Mouse (Mus musculus): ENCODE measurements around the gene Fam208b. TPM values are rescaled to one million over a fixed set of nuclear protein-coding genes. Genes with fewer than 3 reads are reported as not detected.

The Fam208b gene
- polyA plus RNA-seq (2017; shearing (Covaris generic)): 10 to 100 TPM; 14.9 to 29.4 (median 24.8) TPM

DNA sequence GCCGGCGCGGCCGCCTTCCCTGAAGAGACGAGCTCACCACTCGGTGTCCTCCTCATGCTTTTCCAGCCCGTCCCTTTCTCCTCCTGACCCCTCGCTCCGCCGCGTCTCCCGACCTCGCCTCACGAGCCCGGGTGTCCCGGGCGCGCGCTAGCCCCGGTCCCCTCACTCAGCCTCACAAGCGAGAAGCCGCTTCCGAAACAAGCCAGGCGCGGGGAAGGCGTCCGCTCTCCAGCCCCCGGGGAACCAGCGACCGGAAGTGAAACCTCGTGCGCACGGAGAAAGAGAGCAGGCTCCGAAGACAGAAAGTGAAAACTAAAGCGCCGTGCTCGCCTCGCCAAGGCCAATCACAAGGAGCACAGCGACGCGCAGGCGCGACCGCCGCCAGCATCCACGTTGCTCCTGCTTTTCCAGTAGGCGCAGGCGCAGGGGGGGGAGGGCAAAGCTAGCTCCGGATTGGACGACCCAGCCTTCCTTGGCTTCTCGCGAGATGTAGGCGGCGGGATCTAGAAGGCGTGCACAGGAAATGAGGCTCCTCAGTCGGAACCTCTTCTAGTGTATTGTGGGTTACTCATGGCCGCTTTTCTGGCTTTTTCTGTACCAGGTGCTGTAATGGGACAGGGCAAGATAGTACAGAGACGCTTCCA, at the start of gene Fam208b:
TSS of gene Fam208b (minus strand) at position 314 of the 644 bp plus-strand sequence.
- peak; percentile 91 for ATAC-seq

GRCm38 (mm10) chr13:3659163-3660160, 48.6 kb upstream of the Fam208b start:
- no peak for ATAC-seq

- ATAC-seq: no peak
These were observed 43.5 kb upstream of the Fam208b start for GRCm38 (mm10) chr13:3654432-3654831.

DNA sequence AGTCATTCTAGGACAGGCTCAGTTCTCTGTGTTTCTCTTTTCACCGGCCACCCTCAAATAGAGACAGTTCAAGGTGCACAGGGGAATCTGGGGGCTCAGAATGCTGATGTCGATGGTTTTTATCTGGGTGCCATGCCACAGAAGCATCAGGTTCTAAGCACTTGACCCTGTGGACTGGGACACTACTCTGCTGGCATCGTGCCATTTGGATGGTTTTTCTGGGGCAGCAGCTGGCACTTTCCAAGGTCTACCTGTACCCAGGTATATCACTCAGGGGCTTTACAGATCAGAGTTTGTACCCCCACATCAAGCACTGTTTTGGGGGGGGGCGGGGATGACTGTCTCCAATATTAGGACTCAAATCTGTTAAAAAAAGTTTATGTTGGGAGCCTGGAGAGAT, 39.7 kb upstream of the Fam208b start:
- no peak for ATAC-seq

GRCm38 (mm10) chr13:3646566-3646965, 35.7 kb upstream of the Fam208b start:
- no peak for ATAC-seq

DNA sequence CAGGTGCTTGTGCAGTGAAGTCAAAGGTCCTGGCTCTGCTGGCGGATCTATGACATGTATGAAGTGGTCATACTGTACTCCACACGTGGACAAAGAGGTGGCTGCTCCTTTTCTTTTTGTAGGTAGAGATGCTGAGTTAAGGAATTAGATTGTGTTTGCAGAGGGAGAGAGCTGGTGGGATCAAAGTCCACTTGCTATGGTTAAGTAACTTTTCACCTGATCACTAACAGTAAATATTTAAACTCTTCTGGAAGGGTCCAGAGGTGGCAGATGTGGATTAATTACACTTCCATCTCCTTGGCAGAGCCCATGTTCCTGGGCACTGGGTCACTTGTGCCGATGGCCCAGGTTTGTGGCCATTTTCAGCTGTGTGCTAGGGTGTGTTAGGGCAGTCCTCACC, 35.0 kb upstream of the Fam208b start:
- ATAC-seq: no peak

DNA sequence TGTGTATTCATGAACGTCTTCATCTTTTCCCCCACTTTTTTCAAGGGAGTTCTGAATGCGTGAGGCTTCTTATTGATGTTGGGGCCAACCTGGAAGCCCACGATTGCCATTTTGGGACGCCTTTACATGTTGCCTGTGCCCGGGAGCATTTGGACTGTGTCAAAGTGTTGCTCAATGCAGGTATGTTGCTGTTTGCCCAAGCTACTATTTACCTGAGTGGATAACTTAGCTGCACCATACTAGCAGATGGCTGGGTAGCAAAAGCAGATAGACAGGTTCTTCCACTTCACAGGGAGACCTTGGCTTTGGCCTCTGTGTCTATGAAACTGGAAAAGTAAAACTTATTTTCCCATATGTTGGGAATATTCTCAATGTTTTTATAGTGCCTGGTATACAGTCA, 34.0 kb upstream of the Fam208b start:
- ATAC-seq: no peak

DNA sequence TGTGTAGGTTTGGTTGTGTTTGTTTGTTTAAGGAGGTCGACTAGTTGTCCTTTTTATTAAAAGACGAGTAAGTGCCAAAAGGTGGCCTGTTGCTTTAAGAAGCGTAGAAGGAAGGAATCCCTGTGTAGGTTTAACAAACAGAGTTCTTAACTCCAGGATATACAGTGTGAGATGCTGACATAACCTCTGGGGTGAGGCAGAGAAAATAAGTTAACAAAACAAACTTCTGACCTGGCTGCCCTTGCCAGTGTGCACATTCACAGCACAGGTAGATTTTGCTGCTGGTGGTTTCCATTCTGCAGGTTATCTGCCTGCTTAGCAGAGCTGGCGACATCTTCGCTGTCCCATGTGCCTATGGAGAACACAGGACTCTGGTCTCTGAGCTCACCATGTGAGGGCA, 31.6 kb upstream of the Fam208b start:
- ATAC-seq: no peak

DNA sequence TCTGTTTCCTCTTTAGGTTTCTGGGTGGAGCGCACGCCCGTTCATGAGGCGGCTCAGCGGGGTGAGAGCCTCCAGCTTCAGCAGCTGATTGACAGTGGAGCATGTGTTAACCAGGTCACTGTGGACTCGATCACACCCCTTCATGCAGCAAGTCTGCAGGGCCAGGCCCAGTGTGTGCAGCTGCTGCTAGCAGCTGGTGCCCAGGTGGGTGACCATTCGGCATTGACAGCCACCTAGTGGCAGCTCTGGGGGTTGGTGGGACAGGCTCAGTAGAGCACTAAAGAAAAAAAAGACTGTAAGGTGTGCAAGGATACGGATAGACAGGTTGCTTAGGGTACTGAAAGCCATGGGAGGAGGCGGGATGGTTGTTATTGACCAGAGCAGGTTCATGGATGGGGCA, 31.1 kb upstream of the Fam208b start:
- peak; percentile 58 for ATAC-seq

DNA sequence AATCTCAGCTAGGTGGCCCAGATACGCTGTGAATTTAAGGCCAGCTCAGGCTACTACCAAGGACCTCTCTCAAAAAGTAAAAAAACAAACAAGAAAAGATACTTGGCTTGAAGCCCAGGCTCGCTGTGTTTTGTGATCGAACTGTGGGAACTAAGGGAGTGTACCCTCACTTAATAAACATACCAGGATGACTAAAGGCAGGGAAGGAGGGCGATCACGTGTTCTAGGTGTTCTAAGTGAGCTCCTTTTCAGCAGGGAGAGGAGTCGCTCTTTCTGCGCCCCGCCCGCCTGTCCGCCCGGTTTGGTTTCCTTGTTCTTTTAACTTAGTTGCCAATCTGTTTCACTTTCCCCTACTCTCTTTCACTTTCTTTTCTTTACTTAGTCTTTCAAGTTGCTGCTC, 25.9 kb upstream of the Fam208b start:
- peak; percentile 69 for ATAC-seq

DNA sequence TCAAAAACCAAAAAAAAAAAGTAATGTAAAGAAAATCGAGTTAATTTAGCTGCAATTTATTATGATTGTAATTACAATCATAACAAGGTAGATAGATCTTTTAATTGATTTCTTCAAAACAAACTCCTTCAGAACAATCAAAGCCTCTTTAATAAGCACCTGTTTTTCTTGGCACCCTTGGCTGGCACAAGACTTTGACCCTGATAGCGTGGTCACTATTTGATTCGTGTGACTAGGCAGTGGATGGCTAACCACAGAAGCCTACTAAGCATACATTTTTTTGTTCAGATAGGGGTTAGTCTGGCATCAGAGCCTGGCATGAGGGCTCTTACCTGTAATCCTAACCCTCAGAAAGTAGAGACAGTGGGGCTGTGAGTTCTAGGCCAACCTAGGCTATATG, 24.2 kb upstream of the Fam208b start:
- no peak for ATAC-seq

DNA sequence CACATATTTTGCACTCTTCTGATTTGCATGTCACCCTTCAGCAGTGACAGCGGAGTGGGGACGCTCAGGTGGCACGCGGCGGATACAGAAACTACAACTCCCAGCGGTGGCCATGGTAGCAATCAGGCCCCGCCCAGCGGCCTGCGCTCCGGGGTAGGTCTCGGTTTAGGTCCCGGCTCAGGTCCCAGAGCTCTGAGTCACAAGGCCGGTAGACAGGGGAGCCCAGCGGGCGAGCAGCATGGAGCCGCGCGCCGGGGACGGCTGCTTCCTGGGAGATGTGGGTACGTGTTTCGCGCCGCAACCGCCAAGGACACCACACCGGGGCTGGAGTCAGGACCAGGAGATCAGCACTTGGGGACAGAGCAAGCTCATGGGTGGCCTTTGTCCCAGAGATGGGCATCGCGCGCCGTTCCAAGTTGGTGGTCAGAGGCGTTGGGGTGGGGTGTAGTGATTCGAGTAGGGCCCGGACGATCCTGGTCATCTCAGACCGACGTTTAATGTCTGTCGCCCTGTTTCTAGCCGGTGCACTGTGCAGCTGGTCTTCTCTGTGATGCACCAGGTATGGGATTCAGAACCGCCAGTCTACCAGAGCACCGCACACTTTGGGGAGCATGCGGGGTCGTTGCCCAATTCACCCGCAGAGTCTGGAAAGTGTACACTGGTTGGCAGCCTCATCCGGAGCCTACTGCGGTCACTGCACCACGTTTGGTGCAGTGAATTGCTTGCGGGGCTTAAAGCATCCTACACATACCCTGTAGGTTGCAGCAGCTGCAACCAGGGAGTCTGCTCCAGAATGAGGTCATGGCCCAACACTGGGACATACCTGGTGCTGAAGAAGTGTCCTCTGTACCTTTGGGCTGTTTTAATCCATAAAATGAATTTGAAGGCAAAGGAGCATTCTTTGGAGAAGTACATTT, 23.2 kb upstream of the Fam208b start, which contains the start of gene Asb13:
TSS of gene Asb13 (plus strand) at position 138 of the 917 bp plus-strand sequence.
- peak; percentile 92 for ATAC-seq

DNA sequence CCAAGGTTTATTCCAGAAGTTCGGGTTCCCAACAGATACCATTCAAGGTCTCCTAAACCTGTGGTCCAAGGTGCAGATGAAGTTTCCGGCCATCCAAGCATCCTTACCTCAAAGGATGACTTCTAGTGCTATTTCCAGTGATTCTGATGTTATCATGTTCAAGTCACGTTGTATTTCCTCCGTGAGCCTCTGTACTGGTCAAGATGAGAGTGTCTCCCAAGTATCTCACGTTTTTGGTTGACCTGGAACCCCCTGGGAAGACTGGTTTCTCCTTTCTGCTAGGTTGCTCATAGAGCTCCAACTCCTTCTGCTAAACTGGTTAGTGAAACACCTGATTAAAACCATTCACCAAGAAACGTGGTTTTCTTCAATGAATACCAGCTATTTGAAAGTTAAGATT, 22.2 kb upstream of the Fam208b start:
- ATAC-seq: no peak

DNA sequence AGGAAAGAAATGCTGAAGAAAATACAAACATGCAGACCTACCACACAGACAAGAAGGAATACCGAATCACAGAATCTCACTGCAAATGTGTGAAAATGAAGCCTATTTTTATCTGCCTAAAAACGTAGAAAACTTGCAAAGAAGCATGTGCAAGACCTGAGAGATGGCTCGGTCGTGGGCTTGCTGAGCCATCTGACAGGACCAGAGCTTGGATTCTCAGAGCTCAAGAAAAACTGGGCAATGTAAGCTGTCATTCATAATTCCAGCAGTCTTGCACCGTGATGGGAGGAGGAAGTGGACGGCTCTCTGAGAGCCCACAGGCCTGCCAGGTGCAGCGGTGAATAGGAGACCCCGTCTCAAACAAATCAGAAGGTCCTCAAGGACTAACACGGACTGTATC, 21.6 kb upstream of the Fam208b start:
- ATAC-seq: no peak

DNA sequence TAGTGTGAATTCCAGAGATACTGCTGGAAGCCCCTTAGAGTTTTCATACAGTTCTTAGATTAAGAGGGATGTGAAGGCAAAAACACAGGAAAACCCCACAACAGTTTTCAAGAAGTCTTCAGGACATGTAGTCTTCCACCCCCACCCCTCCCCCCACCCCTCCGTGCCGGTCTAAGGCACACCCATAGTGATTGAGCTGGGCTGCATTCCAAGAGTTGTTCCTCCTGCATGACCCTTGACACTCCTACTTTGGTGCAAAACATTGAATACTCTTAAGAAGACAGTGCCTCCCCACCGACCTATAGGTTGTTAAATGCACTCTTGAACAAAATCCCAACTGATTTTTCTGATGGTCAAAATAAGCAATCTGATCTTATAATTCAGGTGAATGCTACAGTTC, 17.2 kb upstream of the Fam208b start:
- no peak for ATAC-seq

GRCm38 (mm10) chr13:3627139-3627538, 16.2 kb upstream of the Fam208b start:
- no peak for ATAC-seq

- ATAC-seq: peak; percentile 8
These were observed 652 bp downstream of the Fam208b start for GRCm38 (mm10) chr13:3610118-3610794.

DNA sequence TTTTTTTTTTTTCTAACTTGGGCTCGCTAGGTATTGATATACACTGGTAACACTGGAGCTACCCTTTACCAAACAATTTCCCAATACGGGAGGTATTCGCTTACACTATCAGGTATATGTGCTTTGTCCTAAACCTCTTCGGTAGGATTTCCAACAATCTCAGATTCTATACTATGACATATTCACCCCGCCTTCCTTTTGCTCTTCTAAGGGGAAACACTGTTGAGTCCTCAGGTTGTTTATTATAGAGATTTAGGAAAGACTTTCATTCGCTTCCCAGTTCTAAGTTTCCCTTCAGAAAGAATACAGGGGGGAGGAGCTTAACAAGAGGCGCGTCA, 1.2 kb downstream of the Fam208b start:
- peak; percentile 19 for ATAC-seq

- no peak for ATAC-seq
These were observed 14.7 kb downstream of the Fam208b start for GRCm38 (mm10) chr13:3596232-3596631.

- no peak for ATAC-seq
These were observed 16.6 kb downstream of the Fam208b start for GRCm38 (mm10) chr13:3594311-3594710.

DNA sequence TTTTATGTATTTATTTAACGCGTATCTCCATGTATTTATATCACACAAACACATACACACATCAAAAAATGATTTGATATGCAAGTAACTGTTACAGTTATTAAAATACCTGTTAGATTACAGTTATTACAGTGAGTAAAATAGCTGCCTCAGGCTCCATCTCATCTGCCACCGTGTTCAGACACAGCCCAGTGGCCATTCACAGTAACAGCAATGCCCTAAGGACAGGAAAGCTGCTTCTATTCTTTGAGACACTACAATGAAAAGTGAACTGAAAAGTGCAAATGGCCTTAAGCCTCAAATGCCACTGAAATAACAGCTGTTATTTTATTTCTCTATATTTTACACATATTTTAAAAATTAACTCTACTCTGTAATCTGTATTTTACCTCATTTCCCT, 20.1 kb downstream of the Fam208b start:
- ATAC-seq: peak; percentile 48

- ATAC-seq: no peak
These were observed 47.0 kb downstream of the Fam208b start for GRCm38 (mm10) chr13:3563953-3564352.

Data from inflammation-experienced regulatory T-cells, adult 6 months (primary cell).